Mouse (Mus musculus): ENCODE measurements at regions not wholly inside any gene's neighbourhood (a gene's known extent, or its start where the extent isn't known, plus 50 kb on each side); places are given as distances from the start of the nearest gene placed in this dataset.

DNA sequence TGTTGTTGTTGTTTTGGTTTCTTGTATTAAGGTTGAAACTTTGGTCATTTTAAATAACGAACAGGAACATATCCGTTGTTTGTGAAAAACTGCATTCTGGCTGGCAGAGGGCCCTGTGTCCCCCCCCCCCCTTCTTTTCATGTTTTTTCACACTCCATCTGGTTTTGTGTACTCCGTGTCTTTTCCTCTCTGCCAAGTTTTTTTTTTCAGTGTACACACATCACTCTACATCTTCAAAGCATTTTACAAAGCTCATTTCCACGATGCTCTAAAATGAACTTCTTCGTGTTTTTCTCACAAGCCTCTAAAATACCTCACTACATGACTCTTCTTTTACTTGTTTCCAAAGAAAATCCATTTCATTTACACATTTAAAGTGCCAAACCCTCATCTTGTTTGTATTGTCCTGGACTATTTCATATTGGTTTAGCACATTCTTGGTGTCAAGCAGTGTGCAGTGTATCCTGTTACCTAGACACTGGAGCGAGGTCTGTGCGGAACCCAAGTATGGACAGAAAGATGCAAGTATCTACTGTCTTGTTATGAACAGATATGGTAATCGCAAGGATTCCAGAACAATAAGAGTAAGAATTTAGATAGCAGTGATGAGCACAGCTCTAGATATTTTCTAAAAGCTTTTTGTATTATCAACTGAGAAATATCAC lies 503.5 kb upstream of the Hsf2 start:
- TF ChIP-seq POLR2A (IDR thresholded peaks at IDR 0.05; ENCODE audit: insufficient read depth, low read length) (no peak), CTCF (IDR thresholded peaks at IDR 0.05; ENCODE audit: low read depth, low read length) (no peak), EP300 (IDR thresholded peaks at IDR 0.05; ENCODE audit: insufficient read depth, low read depth, low read length) (no peak)

Measured in ES-Bruce4 (cell line).